Mouse (Mus musculus) forebrain, embryonic 14.5 days (tissue): ENCODE measurements at regions not wholly inside any gene's neighbourhood (a gene's known extent, or its start where the extent isn't known, plus 50 kb on each side); places are given as distances from the start of the nearest gene placed in this dataset.
A peak's percentile ranks its signal among the peaks of the same experiment; 100 is the strongest.

ENCODE experiments used
- ATAC-seq: fragments of 200-750 bp; cut with Nextera tagmentation; 2 replicates; pipeline ENCODE4 v1.8.0; 2017; ENCODE audit warnings: mild to moderate bottlenecking, moderate library complexity
- DNase-seq: peaks from one replicate; pipeline ENCODE4 v3.0.0-alpha.2; 2015; ENCODE audit warnings: low spot score
- H3K27ac ChIP-seq: fragments of 300-500 bp; sonication (generic); 2 replicates; pipeline ENCODE4 v1.5.1; 2014; ENCODE audit warnings: low read depth, mild to moderate bottlenecking, control low read depth, low read length, moderate library complexity
- H3K27me3 ChIP-seq: fragments of 300-500 bp; sonication (generic); replicated peaks from 2 replicates; pipeline ENCODE4 v1.6.1; 2014; ENCODE audit warnings: low read length, control low read depth, mixed read lengths; ENCODE audit not compliant: control insufficient read depth, insufficient read depth
- H3K36me3 ChIP-seq: fragments of 300-500 bp; sonication (generic); 2 replicates; pipeline ENCODE4 v1.6.1; 2014; ENCODE audit warnings: low read length, control low read depth; ENCODE audit not compliant: control insufficient read depth, insufficient read depth
- H3K4me1 ChIP-seq: fragments of 300-500 bp; sonication (generic); 2 replicates; pipeline ENCODE4 v1.6.1; 2014; ENCODE audit warnings: antibody characterized with exemption, low read length, control low read depth; ENCODE audit not compliant: control insufficient read depth, insufficient read depth
- H3K4me2 ChIP-seq: fragments of 300-500 bp; sonication (generic); 2 replicates; pipeline ENCODE4 v1.6.1; 2014; ENCODE audit warnings: mild to moderate bottlenecking, control low read depth, low read length
- H3K4me3 ChIP-seq: fragments of 300-500 bp; sonication (generic); 2 replicates; pipeline ENCODE4 v1.5.1; 2014; ENCODE audit warnings: low read depth, low read length, control low read depth
- H3K9ac ChIP-seq: fragments of 300-500 bp; sonication (generic); 2 replicates; pipeline ENCODE4 v1.6.1; 2014; ENCODE audit warnings: mild to moderate bottlenecking, low read length, control low read depth, moderate library complexity
- H3K9me3 ChIP-seq: fragments of 300-500 bp; sonication (generic); replicated peaks from 2 replicates; pipeline ENCODE4 v1.6.1; 2016; ENCODE audit warnings: low read length, control low read depth, mixed read lengths; ENCODE audit not compliant: control insufficient read depth
- WGBS: fragments of 180-500 bp; shearing (Covaris S2); extraction: QIAGEN DNeasy Blood & Tissue Kit; methylation state at CpG from one replicate; pipeline ENCODE4 v1.1.7; 2014; 5-methylcytosine and 5-hydroxymethylcytosine counted together

- H3K9ac ChIP-seq, result no peak overlapping the region
- no peaks in the 10 kb centered on the region for H3K27me3 ChIP-seq
- no peak overlapping the region for H3K4me3 ChIP-seq
- no peaks in the 10 kb centered on the region for H3K9me3 ChIP-seq
- H3K27ac ChIP-seq, result no peak overlapping the region; the same call in 1 of the 2 replicates
- ATAC-seq, result peak; percentile 48; the same call in 1 of the 2 replicates
- no peaks in the 10 kb centered on the region for H3K36me3 ChIP-seq
- peak; percentile 51 for DNase-seq
- H3K4me1 ChIP-seq, result no peaks in the 10 kb centered on the region
- no peak overlapping the region for H3K4me2 ChIP-seq
- 69% methylated on average over 8 of the region's 8 CpGs for WGBS
Observed at GRCm38 (mm10) chr5:77473896-77474486, 66.2 kb upstream of the Igfbp7 start.

DNA sequence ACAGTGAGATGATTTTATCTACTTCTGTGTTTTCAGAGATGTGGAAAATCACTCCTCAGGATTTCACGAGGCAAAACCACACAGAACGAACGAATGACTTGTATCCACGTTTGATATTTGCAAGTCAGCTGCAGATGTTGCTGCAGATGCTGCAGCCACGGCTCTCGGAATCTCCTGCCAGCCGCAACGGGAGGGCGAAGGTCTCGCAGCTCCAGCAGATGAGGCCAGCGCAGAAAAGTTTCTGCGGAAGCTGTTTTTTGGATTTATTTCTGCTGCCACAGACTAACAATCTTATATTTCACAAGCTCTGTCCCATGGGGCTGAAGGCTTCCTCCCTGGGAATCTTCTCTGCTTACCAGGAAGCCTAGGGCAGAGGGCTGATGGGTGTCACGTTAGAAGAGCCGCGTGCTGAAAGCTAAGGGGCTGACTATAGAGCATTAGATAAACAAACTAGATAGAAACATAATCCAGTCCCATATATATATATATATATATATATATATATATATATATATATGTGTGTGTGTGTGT, 61.5 kb upstream of the Igfbp7 start:
- DNase-seq (no peak), ATAC-seq (no peak)
- no peaks in the 10 kb centered on the region for H3K27me3 ChIP-seq
- 91% methylated on average over 15 of the region's 15 CpGs for WGBS
- H3K27ac ChIP-seq, result no peak overlapping the region
- H3K4me3 ChIP-seq, result no peak overlapping the region
- H3K9ac ChIP-seq, result no peak overlapping the region
- no peaks in the 10 kb centered on the region for H3K9me3 ChIP-seq
- no peaks in the 10 kb centered on the region for H3K36me3 ChIP-seq
- H3K4me2 ChIP-seq, result no peak overlapping the region
- H3K4me1 ChIP-seq, result no peaks in the 10 kb centered on the region

DNA sequence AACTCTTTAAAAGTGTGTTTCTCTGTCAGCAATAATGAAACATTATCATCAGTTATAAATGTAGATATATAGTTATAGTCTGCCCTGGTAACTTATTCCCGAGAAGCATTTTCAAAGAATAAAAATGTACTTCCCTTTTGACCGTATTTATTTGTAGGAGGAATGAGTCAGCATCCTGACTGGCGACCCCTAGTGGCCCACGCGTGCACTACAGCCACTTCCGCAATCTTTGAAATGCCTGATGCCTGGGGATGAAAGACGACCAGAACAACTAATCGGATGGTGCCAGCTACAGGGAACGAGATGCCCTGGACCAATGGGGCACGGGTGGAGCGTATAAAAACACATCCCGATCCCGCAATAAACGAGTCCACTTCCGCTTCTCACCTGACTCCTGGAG, 60.6 kb upstream of the Igfbp7 start:
- H3K4me3 ChIP-seq, result no peak overlapping the region
- H3K27me3 ChIP-seq, result no peaks in the 10 kb centered on the region
- H3K4me1 ChIP-seq, result no peaks in the 10 kb centered on the region
- no peaks in the 10 kb centered on the region for H3K9me3 ChIP-seq
- H3K9ac ChIP-seq, result no peak overlapping the region
- 66% methylated on average over 15 of the region's 15 CpGs for WGBS
- ATAC-seq (no peak), DNase-seq (no peak)
- H3K27ac ChIP-seq, result no peak overlapping the region
- H3K36me3 ChIP-seq, result no peaks in the 10 kb centered on the region
- no peak overlapping the region for H3K4me2 ChIP-seq

GRCm38 (mm10) chr5:77464851-77465548, 57.2 kb upstream of the Igfbp7 start:
- Histone ChIP-seq H3K4me2 (no peak overlapping the region), H3K27me3 (no peaks in the 10 kb centered on the region), H3K27ac (no peak overlapping the region), H3K9me3 (no peaks in the 10 kb centered on the region), H3K4me1 (no peaks in the 10 kb centered on the region), H3K9ac (no peak overlapping the region), H3K36me3 (no peaks in the 10 kb centered on the region), H3K4me3 (no peak overlapping the region)
- no peak for ATAC-seq
- 65% methylated on average over 19 of the region's 19 CpGs for WGBS
- DNase-seq, result peak; percentile 39

- H3K9me3 ChIP-seq, result no peaks in the 10 kb centered on the region
- H3K4me3 ChIP-seq, result peak overlapping the region; percentile 46
- under 1% methylated on average over 29 of the region's 29 CpGs for WGBS
- peak overlapping the region; percentile 54 for H3K9ac ChIP-seq
- H3K27me3 ChIP-seq, result no peaks in the 10 kb centered on the region
- H3K4me2 ChIP-seq, result peak overlapping the region; percentile 56
- H3K4me1 ChIP-seq, result no peaks in the 10 kb centered on the region
- ATAC-seq (peak; percentile 91), DNase-seq (peak; percentile 92)
- H3K27ac ChIP-seq, result peak overlapping the region; percentile 60; the same call in 1 of the 2 replicates
- H3K36me3 ChIP-seq, result no peaks in the 10 kb centered on the region
Observed at GRCm38 (mm10) chr5:77459896-77460717, 52.3 kb upstream of the Igfbp7 start.
